Mouse (Mus musculus) kidney, adult 2 months (tissue): ENCODE measurements at regions not wholly inside any gene's neighbourhood (a gene's known extent, or its start where the extent isn't known, plus 50 kb on each side); places are given as distances from the start of the nearest gene placed in this dataset.

Experiments
- CTCF ChIP-seq: fragments of 200-500 bp; conservative IDR thresholded peaks from 2 replicates; pipeline ENCODE4 v1.5.1; 2011; ENCODE audit warnings: low read depth, mild to moderate bottlenecking, control low read depth, low read length, moderate library complexity, mixed read lengths; ENCODE audit not compliant: insufficient read depth, insufficient read length
- POLR2A ChIP-seq: fragments of 200-500 bp; IDR thresholded peaks from one replicate; pipeline ENCODE4 v1.6.1; 2011; ENCODE audit warnings: low read depth, low read length, control low read depth

DNA sequence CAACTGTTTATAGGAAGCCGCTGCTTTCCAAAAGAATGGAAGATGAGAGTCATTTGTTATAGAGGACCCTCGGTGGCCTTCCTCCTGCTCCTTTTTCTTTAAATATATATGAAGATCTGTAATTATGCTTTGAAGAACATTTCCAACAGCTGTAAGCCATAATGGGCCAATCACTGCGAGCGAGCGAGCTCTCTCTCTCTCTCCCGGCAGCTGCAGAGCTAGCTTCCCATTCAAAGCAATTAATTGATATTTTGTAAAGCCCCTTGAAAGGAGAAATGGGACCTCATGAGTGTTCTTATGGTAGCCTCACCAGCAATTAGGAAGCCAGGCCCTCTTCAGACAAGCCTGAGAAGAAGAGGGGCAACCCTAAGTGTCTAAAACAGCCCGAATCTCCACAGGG, 174.1 kb downstream of the Gxylt1 start:
- no peak for TF ChIP-seq CTCF
- no peak for TF ChIP-seq POLR2A
